Comparison of ENCODE assay signal across 12 mouse cellular contexts in genomic region chr5:4916390-4917273, GRCm38 (mm10).
DNase-seq lines count a peak whose midpoint lies in the region; ATAC-seq and TF ChIP-seq lines count a peak whose summit lies in the region.
"Had no signal": no experiment of that assay in that cellular context is flagged by ENCODE, and none has a peak within 500 bp of the region (broad histone marks: within the 10 kb centered on the region; RNA-seq: fewer than 3 reads in every experiment).

No protein-coding gene starts in this region.

- H3K27ac ChIP-seq in gastrocnemius, adult 2 months = no peak overlapping the region; the same call in 1 of the 2 replicates
- no peak overlapping the region for H3K27ac ChIP-seq in forebrain, postnatal 0 days (ENCODE audit: low read depth, low read length)
- peak overlapping the region; percentile 6 for H3K27ac ChIP-seq in left cerebral cortex, adult 2 months
- no peak overlapping the region for H3K27ac ChIP-seq in intestine, postnatal 0 days (ENCODE audit: low read depth, low read length)
- H3K27ac ChIP-seq: embryonic facial prominence, embryonic 15.5 days had no signal

- H3K4me2 ChIP-seq in forebrain, postnatal 0 days (ENCODE audit: low read depth) = no peak overlapping the region
- H3K4me2 ChIP-seq in intestine, postnatal 0 days (replicated peaks; ENCODE audit: low read depth) = no peak overlapping the region
- H3K4me2 ChIP-seq: embryonic facial prominence, embryonic 15.5 days; lung, embryonic 14.5 days had no signal

- no peaks in the 10 kb centered on the region for H3K9me3 ChIP-seq in forebrain, postnatal 0 days (ENCODE audit: low read length)
- no peaks in the 10 kb centered on the region for H3K9me3 ChIP-seq in intestine, postnatal 0 days (ENCODE audit: control insufficient read depth)
- H3K9me3 ChIP-seq: embryonic facial prominence, embryonic 15.5 days had no signal

- no peak overlapping the region for H3K9ac ChIP-seq in forebrain, postnatal 0 days
- no peak overlapping the region for H3K9ac ChIP-seq in intestine, postnatal 0 days (ENCODE audit: low read depth, low read length)
- H3K9ac ChIP-seq: embryonic facial prominence, embryonic 15.5 days; lung, embryonic 14.5 days had no signal

- 59% methylated on average over 10 of the region's 10 CpGs for WGBS in forebrain, postnatal 0 days
- 79% methylated on average over 10 of the region's 10 CpGs for WGBS in intestine, postnatal 0 days

- no peak for TF ChIP-seq CTCF in gastrocnemius, adult 2 months (IDR thresholded peaks at IDR 0.05)
- no peak for TF ChIP-seq CTCF in forebrain, postnatal 0 days (IDR thresholded peaks at IDR 0.05; ENCODE audit: low read depth)
- no peak for TF ChIP-seq CTCF in left cerebral cortex, adult 2 months (IDR thresholded peaks at IDR 0.05)
- TF ChIP-seq CTCF in intestine, postnatal 0 days (IDR thresholded peaks at IDR 0.05; ENCODE audit: low read depth) = no peak

- ATAC-seq in cerebellum, adult (ENCODE audit: insufficient number of reproducible peaks, low FRiP score, low TSS enrichment) = peak; percentile 74
- peak; percentile 37; the same call in 1 of the 2 replicates for ATAC-seq in forebrain, postnatal 0 days
- ATAC-seq in erythroblast, adult 5-6 weeks (replicated peaks; ENCODE audit: low FRiP score, poor library complexity, severe bottlenecking) = no peak
- no peak for ATAC-seq in intestine, postnatal 0 days
- ATAC-seq: hindbrain, embryonic 16.5 days had no signal

- 0 out of 2 replicates have a peak, but pooled peaks cover 3% of the 10 kb centered on the region for H3K4me1 ChIP-seq in forebrain, postnatal 0 days (ENCODE audit: insufficient read depth)
- H3K4me1 ChIP-seq in intestine, postnatal 0 days (replicated peaks; ENCODE audit: control insufficient read depth, insufficient read depth, low read length) = no peaks in the 10 kb centered on the region

- intact Hi-C loops in gastrocnemius, adult 2 months (cut with DNase I) = loop anchor here (5.0 kb wide), 1 partner anchor 714 kb away; no protein-coding TSS in a partner anchor
- intact Hi-C loops in left cerebral cortex, adult 2 months (cut with DNase I) = loop anchor here (1.0 to 5.0 kb wide), 4 partner anchors 159 to 814 kb away; partner anchors contain the start of genes Cyp51 and Fzd1

- no peaks in the 10 kb centered on the region for H3K36me3 ChIP-seq in forebrain, postnatal 0 days (ENCODE audit: insufficient read depth)
- no peaks in the 10 kb centered on the region for H3K36me3 ChIP-seq in intestine, postnatal 0 days (ENCODE audit: control insufficient read depth, insufficient read depth)
- H3K36me3 ChIP-seq: embryonic facial prominence, embryonic 15.5 days had no signal

- peak; percentile 25 for DNase-seq in gastrocnemius, adult 2 months
- DNase-seq in gastrocnemius, postnatal 4 days (ENCODE audit: low spot score in 2 of 2) = no peak
- peak; percentile 18 for DNase-seq in forebrain, postnatal 0 days
- DNase-seq in left cerebral cortex, adult 2 months (ENCODE audit: extremely low spot score in 1 of 2, low spot score in 2 of 2) = no peak
- DNase-seq in adrenal gland, postnatal 36 days = no peak
- DNase-seq: heart, adult 18-20 months; lung, embryonic 14.5 days had no signal

- no peak overlapping the region for H3K4me3 ChIP-seq in gastrocnemius, adult 2 months
- no peak overlapping the region for H3K4me3 ChIP-seq in forebrain, postnatal 0 days (ENCODE audit: low read depth, low read length)
- H3K4me3 ChIP-seq in left cerebral cortex, adult 2 months = no peak overlapping the region
- no peak overlapping the region for H3K4me3 ChIP-seq in intestine, postnatal 0 days (ENCODE audit: low read depth, low read length)
- H3K4me3 ChIP-seq: embryonic facial prominence, embryonic 15.5 days had no signal

- H3K27me3 ChIP-seq in forebrain, postnatal 0 days (ENCODE audit: insufficient read depth, low read length) = no peaks in the 10 kb centered on the region
- no peaks in the 10 kb centered on the region for H3K27me3 ChIP-seq in intestine, postnatal 0 days (replicated peaks; ENCODE audit: control insufficient read depth, insufficient read depth, low read length)
- H3K27me3 ChIP-seq: embryonic facial prominence, embryonic 15.5 days had no signal

Comparison
In these comparisons a context has a peak if more than half of its experiments do, and no peak if none do; other contexts are left out.
1. DNase-seq: peak in gastrocnemius, adult 2 months (single experiment) and forebrain, postnatal 0 days (single experiment); none in gastrocnemius, postnatal 4 days (0 of 2), left cerebral cortex, adult 2 months (0 of 2) and adrenal gland, postnatal 36 days (0 of 2).
2. ATAC-seq: peak in cerebellum, adult (single experiment) and forebrain, postnatal 0 days (single experiment); none in erythroblast, adult 5-6 weeks (single experiment) and intestine, postnatal 0 days (single experiment).